Mouse (Mus musculus): Measurements from ENCODE around the gene Sass6. TPM values are rescaled to one million over a fixed set of nuclear protein-coding genes. Genes with fewer than 3 reads are reported as not detected.
A peak's percentile ranks its signal among the peaks of the same experiment; 100 is the strongest.
"Not testable (repeated sequence)": the region's sequence is repeated elsewhere in the genome, so short reads cannot be mapped to it uniquely, and the experiment has no call there.

The Sass6 gene
- polyA plus RNA-seq (2016; fragmentation: Nextera tagmentation; extraction: Ambion mirVana) = 28.5 and 36.1 TPM in 2 replicates

GRCm38 (mm10) chr3:116594728-116595602 is at the start of gene Sass6:
Sass6 (plus strand) TSS chr3:116594982.
- H3K27ac ChIP-seq = peak within 1 kb of the TSS; percentile 94
- H3K36me3 ChIP-seq = peaks cover 23% of the 10 kb centered on the region
- WGBS = under 1% methylated on average over 65 of the region's 65 CpGs
- DNase-seq (ENCODE audit: low spot score) = peak; percentile 97
- H3K4me1 ChIP-seq (replicated peaks) = peaks cover 16% of the 10 kb centered on the region
- no peaks in the 10 kb centered on the region for H3K9me3 ChIP-seq
- H3K27me3 ChIP-seq (ENCODE audit: insufficient read depth, poor library complexity, severe bottlenecking) = no peaks in the 10 kb centered on the region
- H3K4me3 ChIP-seq = peak within 1 kb of the TSS; percentile 88

- no peak for DNase-seq (ENCODE audit: low spot score)
- WGBS = 93% methylated on average over 5 of the region's 5 CpGs
- Histone ChIP-seq H3K9me3 (no peaks in the 10 kb centered on the region), H3K4me1 (replicated peaks) (no peaks in the 10 kb centered on the region), H3K27me3 (ENCODE audit: insufficient read depth, poor library complexity, severe bottlenecking) (no peaks in the 10 kb centered on the region), H3K4me3 (no peak overlapping the region), H3K27ac (no peak overlapping the region), H3K36me3 (peaks cover 85% of the 10 kb centered on the region)
Observed at GRCm38 (mm10) chr3:116547430-116547829, 47.4 kb upstream of the Sass6 start.

- no peaks in the 10 kb centered on the region for H3K27me3 ChIP-seq (ENCODE audit: insufficient read depth, poor library complexity, severe bottlenecking)
- no peaks in the 10 kb centered on the region for H3K4me1 ChIP-seq (replicated peaks)
- 93% methylated on average over 5 of the region's 5 CpGs for WGBS
- no peak overlapping the region for H3K27ac ChIP-seq
- H3K4me3 ChIP-seq = no peak overlapping the region
- H3K9me3 ChIP-seq = no peaks in the 10 kb centered on the region
- H3K36me3 ChIP-seq = peaks cover 49% of the 10 kb centered on the region
- DNase-seq (ENCODE audit: low spot score) = no peak
Observed at GRCm38 (mm10) chr3:116551362-116551761, 43.4 kb upstream of the Sass6 start.

- not testable (repeated sequence) for H3K27me3 ChIP-seq (ENCODE audit: insufficient read depth, poor library complexity, severe bottlenecking); H3K4me3 ChIP-seq; DNase-seq (ENCODE audit: low spot score); H3K27ac ChIP-seq; H3K9me3 ChIP-seq; H3K36me3 ChIP-seq; H3K4me1 ChIP-seq (replicated peaks)
- 95% methylated on average over 14 of the region's 14 CpGs for WGBS
Observed at GRCm38 (mm10) chr3:116561315-116561714, 33.5 kb upstream of the Sass6 start.

GRCm38 (mm10) chr3:116562408-116563094 is 32.2 kb upstream of the Sass6 start, which contains the start of gene Lrrc39:
Lrrc39 (plus strand) TSS chr3:116562973.
- DNase-seq (ENCODE audit: low spot score) = no peak
- Histone ChIP-seq H3K27ac (no peak within 1 kb of the TSS), H3K36me3 (no peaks in the 10 kb centered on the region), H3K9me3 (0 out of 2 replicates have a peak, but pooled peaks cover 6% of the 10 kb centered on the region), H3K4me3 (no peak within 1 kb of the TSS), H3K27me3 (ENCODE audit: insufficient read depth, poor library complexity, severe bottlenecking) (no peaks in the 10 kb centered on the region), H3K4me1 (replicated peaks) (no peaks in the 10 kb centered on the region)
- WGBS = 82% methylated on average over 7 of the region's 7 CpGs

- Histone ChIP-seq H3K9me3 (0 out of 2 replicates have a peak, but pooled peaks cover 6% of the 10 kb centered on the region), H3K36me3 (no peaks in the 10 kb centered on the region), H3K4me1 (replicated peaks) (no peaks in the 10 kb centered on the region), H3K27me3 (ENCODE audit: insufficient read depth, poor library complexity, severe bottlenecking) (no peaks in the 10 kb centered on the region), H3K27ac (no peak overlapping the region), H3K4me3 (no peak overlapping the region)
- WGBS = 87% methylated on average over 7 of the region's 7 CpGs
- no peak for DNase-seq (ENCODE audit: low spot score)
Observed at GRCm38 (mm10) chr3:116563095-116563492, 31.7 kb upstream of the Sass6 start.

GRCm38 (mm10) chr3:116570628-116571027 is 24.2 kb upstream of the Sass6 start:
- H3K9me3 ChIP-seq = 0 out of 2 replicates have a peak, but pooled peaks cover 6% of the 10 kb centered on the region
- 75% methylated on average over 2 of the region's 2 CpGs for WGBS
- no peak for DNase-seq (ENCODE audit: low spot score)
- no peaks in the 10 kb centered on the region for H3K4me1 ChIP-seq (replicated peaks)
- H3K4me3 ChIP-seq = no peak overlapping the region
- no peaks in the 10 kb centered on the region for H3K27me3 ChIP-seq (ENCODE audit: insufficient read depth, poor library complexity, severe bottlenecking)
- H3K27ac ChIP-seq = no peak overlapping the region
- no peaks in the 10 kb centered on the region for H3K36me3 ChIP-seq

GRCm38 (mm10) chr3:116577286-116577685 is 17.5 kb upstream of the Sass6 start:
- Histone ChIP-seq H3K4me1 (replicated peaks) (no peaks in the 10 kb centered on the region), H3K27ac (no peak overlapping the region), H3K9me3 (no peaks in the 10 kb centered on the region), H3K36me3 (peaks cover 26% of the 10 kb centered on the region), H3K4me3 (no peak overlapping the region), H3K27me3 (ENCODE audit: insufficient read depth, poor library complexity, severe bottlenecking) (no peaks in the 10 kb centered on the region)
- 72% methylated on average over 3 of the region's 3 CpGs for WGBS
- no peak for DNase-seq (ENCODE audit: low spot score)

- peaks cover 74% of the 10 kb centered on the region for H3K36me3 ChIP-seq
- H3K4me3 ChIP-seq = no peak overlapping the region
- 96% methylated on average over 9 of the region's 9 CpGs for WGBS
- H3K9me3 ChIP-seq = no peaks in the 10 kb centered on the region
- H3K27ac ChIP-seq = no peak overlapping the region
- no peaks in the 10 kb centered on the region for H3K4me1 ChIP-seq (replicated peaks)
- DNase-seq (ENCODE audit: low spot score) = no peak
- no peaks in the 10 kb centered on the region for H3K27me3 ChIP-seq (ENCODE audit: insufficient read depth, poor library complexity, severe bottlenecking)
Observed at GRCm38 (mm10) chr3:116582201-116582600, 12.6 kb upstream of the Sass6 start.

- Histone ChIP-seq H3K4me3 (peak overlapping the region; percentile 88), H3K27ac (peak overlapping the region; percentile 94), H3K9me3 (no peaks in the 10 kb centered on the region), H3K27me3 (ENCODE audit: insufficient read depth, poor library complexity, severe bottlenecking) (no peaks in the 10 kb centered on the region), H3K36me3 (peaks cover 30% of the 10 kb centered on the region), H3K4me1 (replicated peaks) (peaks cover 16% of the 10 kb centered on the region)
- 2% methylated on average over 22 of the region's 22 CpGs for WGBS
- no peak for DNase-seq (ENCODE audit: low spot score)
Observed at GRCm38 (mm10) chr3:116594076-116594727, 580 bp upstream of the Sass6 start.

- Histone ChIP-seq H3K27me3 (ENCODE audit: insufficient read depth, poor library complexity, severe bottlenecking) (no peaks in the 10 kb centered on the region), H3K4me1 (replicated peaks) (peaks cover 16% of the 10 kb centered on the region), H3K4me3 (peak overlapping the region; percentile 88), H3K36me3 (peaks cover 17% of the 10 kb centered on the region), H3K9me3 (no peaks in the 10 kb centered on the region), H3K27ac (peak overlapping the region; percentile 94)
- no peak for DNase-seq (ENCODE audit: low spot score)
- WGBS = 11% methylated on average over 10 of the region's 10 CpGs
Observed at GRCm38 (mm10) chr3:116595603-116595991, 815 bp downstream of the Sass6 start.

- no peaks in the 10 kb centered on the region for H3K9me3 ChIP-seq
Observed at GRCm38 (mm10) chr3:116599705-116600104, 4.9 kb downstream of the Sass6 start.

More at GRCm38 (mm10) chr3:116599705-116600104, 4.9 kb downstream of the Sass6 start:
- Histone ChIP-seq H3K36me3 (peaks cover 9% of the 10 kb centered on the region; the same call in 1 of the 2 replicates), H3K4me1 (replicated peaks) (peaks cover 6% of the 10 kb centered on the region), H3K27ac (no peak overlapping the region), H3K27me3 (ENCODE audit: insufficient read depth, poor library complexity, severe bottlenecking) (no peaks in the 10 kb centered on the region), H3K4me3 (no peak overlapping the region)
- DNase-seq (ENCODE audit: low spot score) = no peak
- WGBS = 92% methylated on average over 2 of the region's 2 CpGs

Data from hindbrain, embryonic 10.5 days (tissue).